Mouse (Mus musculus) liver, postnatal 0 days (tissue): Measurements from ENCODE around the gene Mif. TPM values are rescaled to one million over a fixed set of nuclear protein-coding genes. Genes with fewer than 3 reads are reported as not detected.
A peak's percentile ranks its signal among the peaks of the same experiment; 100 is the strongest.
"Not testable (repeated sequence)": the region's sequence is repeated elsewhere in the genome, so short reads cannot be mapped to it uniquely, and the experiment has no call there.

ENCODE experiments used
- ATAC-seq: fragments of 200-750 bp; cut with Nextera tagmentation; 2 replicates; pipeline ENCODE4 v1.8.0; 2017; ENCODE audit warnings: mild to moderate bottlenecking, moderate library complexity
- DNase-seq: peaks from one replicate; pipeline ENCODE4 v3.0.0-alpha.2; 2016
- H3K27ac ChIP-seq: fragments of 300-500 bp; sonication (generic); 2 replicates; pipeline ENCODE4 v1.5.1; 2014; ENCODE audit warnings: antibody characterized with exemption, moderate library complexity, mild to moderate bottlenecking, low read depth
- H3K27me3 ChIP-seq: fragments of 300-500 bp; sonication (generic); 2 replicates; pipeline ENCODE4 v1.6.1; 2014; ENCODE audit warnings: low read length, control low read depth, mixed read lengths; ENCODE audit not compliant: insufficient read depth
- H3K36me3 ChIP-seq: fragments of 300-500 bp; sonication (generic); replicated peaks from 2 replicates; pipeline ENCODE4 v1.6.1; 2014; ENCODE audit warnings: mild to moderate bottlenecking, control low read depth, low read length, moderate library complexity, mixed read lengths; ENCODE audit not compliant: insufficient read depth
- H3K4me1 ChIP-seq: fragments of 300-500 bp; sonication (generic); 2 replicates; pipeline ENCODE4 v1.6.1; 2014; ENCODE audit warnings: antibody characterized with exemption, mild to moderate bottlenecking, control low read depth; ENCODE audit not compliant: insufficient read depth
- H3K4me2 ChIP-seq: fragments of 300-500 bp; sonication (generic); 2 replicates; pipeline ENCODE4 v1.6.1; 2014; ENCODE audit warnings: low read depth, mild to moderate bottlenecking, low read length, moderate library complexity, mixed read lengths
- H3K4me3 ChIP-seq: fragments of 300-500 bp; sonication (generic); 2 replicates; pipeline ENCODE4 v1.5.1; 2014; ENCODE audit warnings: low read depth, low read length
- H3K9ac ChIP-seq: fragments of 300-500 bp; sonication (generic); replicated peaks from 2 replicates; pipeline ENCODE4 v1.6.1; 2014; ENCODE audit warnings: mild to moderate bottlenecking, moderate library complexity
- H3K9me3 ChIP-seq: fragments of 300-500 bp; sonication (generic); 2 replicates; pipeline ENCODE4 v1.6.1; 2016; ENCODE audit warnings: mild to moderate bottlenecking, control low read depth, low read length, mixed read lengths
- CTCF ChIP-seq: sonication (generic); IDR thresholded peaks from 2 replicates; pipeline ENCODE4 v1.5.1; 2016; ENCODE audit warnings: antibody characterized with exemption, low read depth
- EP300 ChIP-seq: IDR thresholded peaks from 2 replicates; pipeline ENCODE4 v1.6.1; 2016; ENCODE audit warnings: antibody characterized with exemption, low read depth, mild to moderate bottlenecking
- WGBS: fragments of 180-500 bp; shearing (Covaris S2); extraction: QIAGEN DNeasy Blood & Tissue Kit; methylation state at CpG from one replicate; pipeline ENCODE4 v1.1.7; 2014; ENCODE audit not compliant: insufficient replicate concordance; 5-methylcytosine and 5-hydroxymethylcytosine counted together
- polyA plus RNA-seq: library from polyadenylated mRNA; unstranded; fragments of >200 nt; fragmentation: Nextera tagmentation; extraction: Ambion mirVana; gene quantifications from 2 replicates; pipeline ENCODE4 v1.2.1, GENCODE M21; 2015

Gene Mif
- polyA plus RNA-seq, 1 experiment from 2014 or later, result 1,160 TPM

DNA sequence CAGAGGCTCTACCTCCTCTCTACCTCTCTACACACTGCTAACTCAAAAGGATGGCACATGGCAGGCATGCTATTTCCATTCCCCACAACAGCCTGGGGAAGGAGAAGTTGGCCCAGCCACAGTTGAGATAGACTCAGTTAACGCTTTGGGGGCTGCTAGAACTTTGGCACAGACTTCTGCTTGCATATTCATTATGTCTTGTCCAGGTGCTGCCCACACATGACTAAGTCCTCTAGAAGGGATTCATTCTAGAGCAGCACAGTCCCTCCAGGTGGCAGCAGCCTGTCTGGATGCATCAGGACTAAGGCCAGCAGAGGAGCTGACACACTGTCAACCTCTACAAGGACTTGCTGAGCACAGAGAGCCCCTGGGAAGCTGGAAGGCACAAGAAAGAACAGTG lies 36.2 kb upstream of the Mif start:
- 88% methylated on average over 1 of the region's 1 CpGs for WGBS
- Histone ChIP-seq H3K4me3 (no peak overlapping the region), H3K27me3 (no peaks in the 10 kb centered on the region), H3K27ac (no peak overlapping the region), H3K4me1 (peaks cover 10% of the 10 kb centered on the region), H3K4me2 (no peak overlapping the region), H3K36me3 (peaks cover 33% of the 10 kb centered on the region), H3K9me3 (no peaks in the 10 kb centered on the region), H3K9ac (no peak overlapping the region)
- TF ChIP-seq CTCF (no peak), EP300 (no peak)
- DNase-seq, result no peak
- no peak for ATAC-seq

GRCm38 (mm10) chr10:75895730-75896129 lies 35.7 kb upstream of the Mif start:
- Histone ChIP-seq H3K4me1 (peaks cover 10% of the 10 kb centered on the region), H3K9ac (no peak overlapping the region), H3K36me3 (peaks cover 33% of the 10 kb centered on the region), H3K4me3 (no peak overlapping the region), H3K4me2 (no peak overlapping the region), H3K27ac (no peak overlapping the region), H3K27me3 (no peaks in the 10 kb centered on the region), H3K9me3 (no peaks in the 10 kb centered on the region)
- TF ChIP-seq CTCF (no peak), EP300 (no peak)
- ATAC-seq (no peak), DNase-seq (no peak)
- WGBS, result 90% methylated on average over 5 of the region's 5 CpGs

DNA sequence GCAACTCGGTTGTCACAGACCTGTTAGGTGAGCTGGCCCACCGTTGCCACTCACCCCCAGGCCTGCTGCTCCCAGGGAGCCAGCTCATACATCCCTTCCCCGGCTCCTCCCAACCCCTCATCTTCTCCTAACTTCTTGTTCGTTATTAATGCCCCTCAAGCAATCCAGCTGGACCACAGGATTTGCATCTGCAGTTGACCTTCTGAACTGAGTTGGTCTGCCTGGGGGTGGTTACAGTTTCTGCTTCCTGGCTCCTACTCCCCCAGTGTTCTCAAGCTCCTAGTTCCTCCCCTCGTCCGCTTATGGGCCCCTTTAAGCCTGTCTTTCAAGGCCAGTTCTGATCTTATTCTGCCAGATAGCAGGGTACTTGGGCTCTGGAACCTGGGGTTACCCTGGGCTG lies 34.6 kb upstream of the Mif start:
- DNase-seq (no peak), ATAC-seq (no peak)
- no peak overlapping the region for H3K27ac ChIP-seq
- peaks cover 28% of the 10 kb centered on the region for H3K36me3 ChIP-seq
- no peak overlapping the region for H3K9ac ChIP-seq
- H3K9me3 ChIP-seq, result no peaks in the 10 kb centered on the region
- H3K4me1 ChIP-seq, result peaks cover 10% of the 10 kb centered on the region
- H3K4me3 ChIP-seq, result no peak overlapping the region
- 69% methylated on average over 6 of the region's 6 CpGs for WGBS
- no peak for TF ChIP-seq CTCF
- no peak for TF ChIP-seq EP300
- no peaks in the 10 kb centered on the region for H3K27me3 ChIP-seq
- H3K4me2 ChIP-seq, result no peak overlapping the region

DNA sequence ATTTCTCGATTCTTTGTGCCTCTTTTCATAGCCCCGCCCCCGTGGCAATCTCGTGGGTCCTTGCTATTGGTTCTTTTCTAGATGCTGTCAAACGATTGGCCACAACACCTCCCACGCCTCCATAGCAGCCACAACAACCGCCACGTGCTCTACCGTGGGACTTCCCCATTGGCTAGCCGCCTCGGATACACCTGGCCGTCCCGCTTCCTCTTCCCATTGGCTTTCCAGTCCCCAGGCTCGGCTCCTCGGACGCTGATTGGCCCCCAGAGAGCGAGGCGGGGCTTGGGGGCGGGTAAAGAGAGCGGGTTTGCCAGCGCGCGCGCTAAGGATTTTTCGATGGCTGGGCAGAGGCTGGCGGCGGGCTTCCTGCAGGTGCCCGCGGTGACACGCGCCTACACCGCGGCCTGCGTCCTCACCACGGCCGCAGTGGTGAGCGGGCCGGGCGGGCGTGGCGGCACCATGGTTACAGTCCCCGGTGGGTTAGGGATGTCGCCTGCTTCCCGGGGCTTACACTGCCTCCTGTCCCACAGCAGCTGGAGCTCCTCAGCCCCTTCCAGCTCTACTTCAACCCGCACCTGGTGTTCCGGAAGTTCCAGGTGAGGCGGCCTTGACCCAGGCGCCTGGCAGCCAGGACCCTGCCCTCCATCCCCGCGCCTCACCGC lies 33.2 kb upstream of the Mif start, which contains the start of gene Derl3:
Gene Derl3, plus strand, starts transcription at position 325 of the 662 bp plus-strand sequence.
- Histone ChIP-seq H3K9me3 (no peaks in the 10 kb centered on the region), H3K27me3 (no peaks in the 10 kb centered on the region), H3K4me1 (peaks cover 6% of the 10 kb centered on the region), H3K4me3 (peak within 1 kb of the TSS; percentile 41), H3K36me3 (peaks cover 24% of the 10 kb centered on the region), H3K4me2 (peak within 1 kb of the TSS; percentile 80), H3K27ac (0 out of 2 replicates have a peak within 1 kb of the TSS, but pooled peaks have one; percentile 25), H3K9ac (0 out of 2 replicates have a peak within 1 kb of the TSS, but pooled peaks have one; percentile 24)
- DNase-seq (peak; percentile 95), ATAC-seq (peak; percentile 100)
- WGBS, result 2% methylated on average over 47 of the region's 51 CpGs
- TF ChIP-seq CTCF (no peak), EP300 (peak; percentile 44; the same call in 1 of the 2 replicates)

DNA sequence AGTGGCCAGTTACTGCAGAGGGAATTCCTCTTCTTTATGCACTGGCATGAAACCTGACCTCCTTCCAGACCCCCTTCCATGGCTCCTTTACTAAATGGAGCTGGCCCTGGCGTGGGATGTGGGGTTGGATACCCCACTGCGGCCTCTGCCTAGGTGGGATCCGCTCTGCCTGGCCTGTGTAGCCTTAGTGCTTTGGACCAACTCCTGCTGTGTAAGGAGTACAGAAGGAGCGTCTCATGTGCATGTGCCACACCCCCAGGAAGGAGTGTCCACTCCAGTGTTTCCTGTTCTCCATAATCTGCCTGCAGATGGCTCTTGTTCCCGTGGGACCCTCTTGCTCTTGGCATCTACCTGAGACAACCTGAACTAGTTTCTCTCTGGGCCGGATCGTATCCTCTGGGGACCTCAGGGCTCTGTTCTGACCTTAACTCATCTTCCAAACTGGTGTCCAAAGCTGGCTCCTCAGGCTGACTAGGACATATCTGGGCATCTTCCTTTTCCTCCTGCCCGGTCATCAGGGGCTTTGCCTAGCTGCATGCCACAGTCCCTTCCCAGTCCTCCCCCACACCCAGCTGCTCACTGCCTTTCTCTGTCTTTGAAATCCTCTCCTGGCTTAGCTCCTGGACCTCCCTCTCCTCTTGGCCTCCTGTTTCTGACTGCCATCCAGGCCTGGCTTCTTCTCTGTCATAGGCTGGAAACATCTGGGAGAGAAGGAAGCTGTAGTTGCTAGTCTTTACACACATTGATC lies 29.5 kb upstream of the Mif start:
- H3K4me2 ChIP-seq, result no peak overlapping the region
- no peaks in the 10 kb centered on the region for H3K27me3 ChIP-seq
- WGBS, result 62% methylated on average over 8 of the region's 8 CpGs
- no peaks in the 10 kb centered on the region; the same call in 1 of the 2 replicates for H3K36me3 ChIP-seq
- H3K4me3 ChIP-seq, result no peak overlapping the region
- DNase-seq, result no peak
- no peak overlapping the region for H3K27ac ChIP-seq
- no peak for TF ChIP-seq CTCF
- no peak for TF ChIP-seq EP300
- H3K9ac ChIP-seq, result no peak overlapping the region
- no peak for ATAC-seq
- peaks cover 6% of the 10 kb centered on the region for H3K4me1 ChIP-seq
- no peaks in the 10 kb centered on the region for H3K9me3 ChIP-seq

DNA sequence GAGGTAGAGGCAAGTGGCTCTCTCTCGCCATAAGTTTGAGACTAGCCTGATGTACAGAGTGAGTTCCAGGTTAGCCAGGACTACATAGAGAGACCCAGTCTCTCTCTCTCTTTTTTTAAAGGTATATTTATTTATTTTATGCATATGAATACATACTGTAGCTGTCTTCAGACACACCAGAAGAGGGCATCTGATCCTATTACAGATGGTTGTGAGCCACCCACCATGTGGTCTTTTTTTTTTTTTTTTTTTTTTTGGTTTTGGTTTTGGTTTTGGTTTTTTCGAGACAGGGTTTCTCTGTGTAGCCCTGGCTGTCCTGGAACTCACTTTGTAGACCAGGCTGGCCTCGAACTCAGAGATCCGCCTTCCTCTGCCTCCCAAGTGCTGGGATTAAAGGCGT lies 27.5 kb upstream of the Mif start:
- not testable (repeated sequence) for H3K36me3 ChIP-seq, DNase-seq, H3K4me1 ChIP-seq, H3K4me3 ChIP-seq, H3K9me3 ChIP-seq, H3K9ac ChIP-seq, H3K4me2 ChIP-seq, H3K27me3 ChIP-seq, ATAC-seq, H3K27ac ChIP-seq
- 75% methylated on average over 5 of the region's 5 CpGs for WGBS
